Mouse (Mus musculus): Measurements from ENCODE around the gene Nudt13. TPM values are rescaled to one million over a fixed set of nuclear protein-coding genes. Genes with fewer than 3 reads are reported as not detected.

Gene Nudt13
- polyA plus RNA-seq, 1 experiment from 2014 or later: 10.9 TPM

DNA sequence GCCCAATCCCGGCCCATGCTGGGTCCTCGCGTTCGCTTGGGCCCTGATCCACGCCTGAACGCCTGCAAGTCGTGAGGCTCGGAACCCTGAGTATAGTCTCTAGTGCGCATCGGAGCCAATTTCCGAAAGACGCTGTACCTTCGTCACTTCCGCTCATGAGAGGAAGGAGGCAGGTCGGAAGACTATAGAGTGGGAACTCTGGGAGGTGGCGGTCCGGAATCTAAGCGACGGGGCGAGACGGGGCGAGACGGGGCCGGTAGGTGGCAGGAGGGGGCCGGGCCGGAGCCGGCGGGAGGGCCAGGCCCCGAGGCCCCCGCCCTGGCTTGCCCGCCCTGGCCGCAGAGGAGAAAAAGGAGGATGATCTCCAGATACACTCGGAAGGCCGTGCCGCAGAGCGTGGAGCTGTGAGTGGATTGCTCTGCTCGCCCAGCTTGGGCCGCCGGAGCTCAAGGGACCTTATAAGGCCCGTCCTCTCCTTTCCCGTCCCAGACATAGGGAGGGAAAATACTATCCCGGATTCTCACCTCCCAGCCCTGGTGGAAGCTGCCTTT lies 53.6 kb downstream of the Nudt13 start, which contains the start of the genes Ecd and Fam149b:
TSS of gene Ecd (minus strand) at position 131 of the 551 bp plus-strand sequence.
TSS of gene Fam149b (plus strand) at position 172 of the 551 bp plus-strand sequence.
- 0 out of 2 replicates have a peak, but pooled peaks cover 5% of the 10 kb centered on the region for H3K36me3 ChIP-seq (ENCODE audit: insufficient read depth, low read length)
- H3K4me3 ChIP-seq (replicated peaks; ENCODE audit: low read depth, low read length): peak within 1 kb of the TSS; percentile 80
- TF ChIP-seq CTCF (IDR thresholded peaks at IDR 0.05; ENCODE audit: low read depth): peak; percentile 66
- peak within 1 kb of the TSS; percentile 95 for H3K9ac ChIP-seq (ENCODE audit: low read depth, low read length)
- no peaks in the 10 kb centered on the region for H3K9me3 ChIP-seq (replicated peaks; ENCODE audit: low read length)
- ATAC-seq (replicated peaks; ENCODE audit: low FRiP score, low read depth) (peak; percentile 99), DNase-seq (ENCODE audit: low spot score) (peak; percentile 98)
- H3K4me2 ChIP-seq (ENCODE audit: low read length): peak within 1 kb of the TSS; percentile 77
- H3K4me1 ChIP-seq (replicated peaks; ENCODE audit: insufficient read depth, low read length): peaks cover 9% of the 10 kb centered on the region
- H3K27ac ChIP-seq: peak within 1 kb of the TSS; percentile 95
- WGBS: under 1% methylated on average over 42 of the region's 42 CpGs
- no peaks in the 10 kb centered on the region for H3K27me3 ChIP-seq (ENCODE audit: insufficient read depth, low read length)

DNA sequence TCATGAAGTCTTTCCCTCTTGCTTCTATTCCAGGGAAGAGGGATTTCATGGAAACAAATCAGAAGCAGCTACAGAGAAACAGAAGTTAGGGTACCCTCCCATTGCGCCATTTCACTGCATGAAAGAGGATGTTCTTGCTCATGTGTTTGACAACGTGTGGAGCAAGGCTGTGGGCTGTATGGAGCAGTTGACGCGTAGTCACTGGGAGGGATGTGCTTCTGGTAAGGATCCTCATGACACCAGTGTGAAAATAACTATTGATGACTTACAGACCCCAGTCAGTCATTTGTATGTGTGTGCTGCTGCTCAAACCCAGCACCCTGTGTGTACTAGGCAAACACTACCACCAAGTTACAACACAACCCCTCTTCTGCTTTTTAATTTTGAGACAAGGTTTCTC lies 68.7 kb downstream of the Nudt13 start:
- ATAC-seq (replicated peaks; ENCODE audit: low FRiP score, low read depth): no peak

More for the DNA sequence above, 68.7 kb downstream of the Nudt13 start:
- Histone ChIP-seq H3K27ac (no peak overlapping the region), H3K36me3 (ENCODE audit: insufficient read depth, low read length) (peaks cover 70% of the 10 kb centered on the region), H3K9ac (ENCODE audit: low read depth, low read length) (no peak overlapping the region), H3K9me3 (replicated peaks; ENCODE audit: low read length) (no peaks in the 10 kb centered on the region), H3K4me3 (replicated peaks; ENCODE audit: low read depth, low read length) (no peak overlapping the region), H3K4me2 (ENCODE audit: low read length) (no peak overlapping the region), H3K27me3 (ENCODE audit: insufficient read depth, low read length) (no peaks in the 10 kb centered on the region), H3K4me1 (replicated peaks; ENCODE audit: insufficient read depth, low read length) (no peaks in the 10 kb centered on the region)
- WGBS: 95% methylated on average over 4 of the region's 4 CpGs
- no peak for DNase-seq (ENCODE audit: low spot score)
- no peak for TF ChIP-seq CTCF (IDR thresholded peaks at IDR 0.05; ENCODE audit: low read depth)

Other genes starting within 250 kb of the Nudt13 start
- gene Saysd1, start 156.2 kb upstream of the Nudt13 start, polyA plus RNA-seq (2015; fragmentation: Nextera tagmentation; extraction: Ambion mirVana): 18.1 and 19.3 TPM in 2 replicates
- gene Kcnk5, start 112.9 kb upstream of the Nudt13 start, polyA plus RNA-seq (2015; fragmentation: Nextera tagmentation; extraction: Ambion mirVana): 12.0 and 14.8 TPM in 2 replicates
- gene Kcnk16, start 25.5 kb upstream of the Nudt13 start, polyA plus RNA-seq (2015; fragmentation: Nextera tagmentation; extraction: Ambion mirVana): not detected in 2 replicates
- gene Ecd, start 53.4 kb downstream of the Nudt13 start, polyA plus RNA-seq (2015; fragmentation: Nextera tagmentation; extraction: Ambion mirVana): 32.8 and 37.9 TPM in 2 replicates
- 24.0 and 24.3 TPM in 2 replicates for gene Fam149b, start 53.5 kb downstream of the Nudt13 start, polyA plus RNA-seq (2015; fragmentation: Nextera tagmentation; extraction: Ambion mirVana)
- 91.4 and 105 TPM in 2 replicates for gene Dnajc9, start 94.2 kb downstream of the Nudt13 start, polyA plus RNA-seq (2015; fragmentation: Nextera tagmentation; extraction: Ambion mirVana)
- gene Mrps16, start 98.9 kb downstream of the Nudt13 start, polyA plus RNA-seq (2015; fragmentation: Nextera tagmentation; extraction: Ambion mirVana): 111 and 115 TPM in 2 replicates
- gene Cfap70, start 157.5 kb downstream of the Nudt13 start, polyA plus RNA-seq (2015; fragmentation: Nextera tagmentation; extraction: Ambion mirVana): 1.3 and 1.7 TPM in 2 replicates
- 43.7 and 45.9 TPM in 2 replicates for gene Anxa7, start 185.4 kb downstream of the Nudt13 start, polyA plus RNA-seq (2015; fragmentation: Nextera tagmentation; extraction: Ambion mirVana)
- gene Mss51, start 202.2 kb downstream of the Nudt13 start, polyA plus RNA-seq (2015; fragmentation: Nextera tagmentation; extraction: Ambion mirVana): 0.28 and 0.38 TPM in 2 replicates

Measured in kidney, postnatal 0 days (tissue).